Mouse (Mus musculus) R1 (cell line): Measurements from ENCODE around the gene A530032D15Rik.
"Not testable (repeated sequence)": the region's sequence is repeated elsewhere in the genome, so short reads cannot be mapped to it uniquely, and the experiment has no call there.

Experiments used
- DNase-seq: peaks from one replicate; pipeline ENCODE4 v3.0.0-alpha.2; 2018; ENCODE audit warnings: low read depth, low spot score

The A530032D15Rik gene

GRCm38 (mm10) chr1:85035801-85036200 lies 73.9 kb downstream of the A530032D15Rik start:
- not testable (repeated sequence) for DNase-seq

DNA sequence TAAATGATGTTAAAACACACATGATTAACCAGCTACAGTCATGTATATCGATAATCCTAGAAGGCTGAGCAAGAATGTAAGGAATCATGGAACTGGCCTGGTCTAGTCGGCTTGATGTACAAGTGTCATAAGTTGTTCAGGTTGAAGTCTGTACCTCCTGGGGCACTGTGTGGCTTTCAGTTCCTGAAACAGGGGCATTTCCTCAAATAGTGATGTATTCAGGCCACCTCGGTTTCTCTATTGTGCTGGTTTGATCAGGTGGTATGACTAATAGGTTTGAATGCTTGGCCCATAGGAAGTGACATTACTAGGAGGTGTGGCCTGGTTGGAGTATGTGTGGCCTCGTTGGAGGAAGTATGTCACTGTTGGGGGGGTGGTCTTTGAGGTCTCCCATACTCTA lies 75.3 kb downstream of the A530032D15Rik start:
- not testable (repeated sequence) for DNase-seq

DNA sequence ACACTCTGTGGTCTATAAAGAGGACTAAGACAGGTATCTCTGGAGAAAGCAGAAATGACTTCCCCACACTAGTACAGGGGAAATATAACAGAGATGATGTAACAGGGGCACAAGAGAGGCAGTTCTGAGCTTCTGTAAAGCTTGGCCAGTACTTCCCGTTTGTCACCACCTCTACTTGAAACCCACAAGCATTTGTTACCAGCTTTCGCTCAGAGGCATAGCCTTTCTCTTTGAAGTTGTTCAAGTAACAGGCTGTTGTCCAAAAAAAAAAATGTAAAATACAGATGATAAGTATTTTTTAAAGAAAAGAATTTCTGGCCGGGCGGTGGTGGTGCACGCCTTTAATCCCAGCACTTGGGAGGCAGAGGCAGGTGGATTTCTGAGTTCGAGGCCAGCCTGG lies 76.0 kb downstream of the A530032D15Rik start:
- not testable (repeated sequence) for DNase-seq
